Mouse (Mus musculus) heart, embryonic 16.5 days (tissue): ENCODE results near the gene Crtc2. TPM values are rescaled to one million over a fixed set of nuclear protein-coding genes. Genes with fewer than 3 reads are reported as not detected.

Experiments
- ATAC-seq: fragments of 200-750 bp; cut with Nextera tagmentation; replicated peaks from 2 replicates; pipeline ENCODE4 v1.8.0; 2017; ENCODE audit warnings: moderate number of reproducible peaks; ENCODE audit not compliant: insufficient read depth, low FRiP score; ENCODE audit errors: extremely low read depth
- H3K27ac ChIP-seq: fragments of 300-500 bp; sonication (generic); 2 replicates; pipeline ENCODE4 v1.5.1; 2014; ENCODE audit warnings: mild to moderate bottlenecking, low read length, control low read depth, moderate library complexity
- H3K27me3 ChIP-seq: fragments of 300-500 bp; sonication (generic); 2 replicates; pipeline ENCODE4 v1.6.1; 2014; ENCODE audit warnings: low read length, mixed read lengths; ENCODE audit not compliant: control insufficient read depth, insufficient read depth
- H3K36me3 ChIP-seq: fragments of 300-500 bp; sonication (generic); 2 replicates; pipeline ENCODE4 v1.6.1; 2014; ENCODE audit not compliant: control insufficient read depth, insufficient read depth
- H3K4me1 ChIP-seq: fragments of 300-500 bp; sonication (generic); 2 replicates; pipeline ENCODE4 v1.6.1; 2014; ENCODE audit warnings: low read length, mixed read lengths; ENCODE audit not compliant: control insufficient read depth, insufficient read depth
- H3K4me2 ChIP-seq: fragments of 300-500 bp; sonication (generic); 2 replicates; pipeline ENCODE4 v1.6.1; 2014; ENCODE audit warnings: low read depth, mild to moderate bottlenecking, control low read depth, low read length
- H3K4me3 ChIP-seq: fragments of 300-500 bp; sonication (generic); 2 replicates; pipeline ENCODE4 v1.5.1; 2014; ENCODE audit warnings: mild to moderate bottlenecking, control low read depth, low read length
- H3K9ac ChIP-seq: fragments of 300-500 bp; sonication (generic); 2 replicates; pipeline ENCODE4 v1.6.1; 2014; ENCODE audit warnings: low read length, control low read depth
- H3K9me3 ChIP-seq: fragments of 300-500 bp; sonication (generic); replicated peaks from 2 replicates; pipeline ENCODE4 v1.6.1; 2016; ENCODE audit warnings: low read length; ENCODE audit not compliant: control insufficient read depth
- WGBS: fragments of 180-500 bp; shearing (Covaris S2); extraction: QIAGEN DNeasy Blood & Tissue Kit; methylation state at CpG from one replicate; pipeline ENCODE4 v1.1.7; 2014; 5-methylcytosine and 5-hydroxymethylcytosine counted together
- polyA plus RNA-seq: library from polyadenylated mRNA; unstranded; fragments of >200 nt; fragmentation: Nextera tagmentation; extraction: Ambion mirVana; gene quantifications from 2 replicates; pipeline ENCODE4 v1.2.1, GENCODE M21; 2015

The Crtc2 gene
- polyA plus RNA-seq, 1 experiment from 2014 or later, result 12.2 TPM

- H3K27me3 ChIP-seq, result no peaks in the 10 kb centered on the region
- no peak overlapping the region for H3K9ac ChIP-seq
- H3K4me1 ChIP-seq, result peaks cover 20% of the 10 kb centered on the region
- no peaks in the 10 kb centered on the region for H3K9me3 ChIP-seq
- WGBS, result 36% methylated on average over 1 of the region's 1 CpGs
- H3K4me3 ChIP-seq, result no peak overlapping the region
- no peak overlapping the region for H3K27ac ChIP-seq
- no peak for ATAC-seq
- H3K36me3 ChIP-seq, result peaks cover 9% of the 10 kb centered on the region
- H3K4me2 ChIP-seq, result no peak overlapping the region
These were observed 38.1 kb upstream of the Crtc2 start for GRCm38 (mm10) chr3:90215825-90216380.

- peak overlapping the region; percentile 80 for H3K9ac ChIP-seq
- H3K4me1 ChIP-seq, result peaks cover 5% of the 10 kb centered on the region; the same call in 1 of the 2 replicates
- 14% methylated on average over 6 of the region's 6 CpGs for WGBS
- H3K4me2 ChIP-seq, result peak overlapping the region; percentile 78
- no peaks in the 10 kb centered on the region for H3K9me3 ChIP-seq
- peak overlapping the region; percentile 64 for H3K4me3 ChIP-seq
- no peaks in the 10 kb centered on the region for H3K27me3 ChIP-seq
- peaks cover 8% of the 10 kb centered on the region; the same call in 1 of the 2 replicates for H3K36me3 ChIP-seq
- ATAC-seq, result peak; percentile 37; the same call in 1 of the 2 replicates
- H3K27ac ChIP-seq, result peak overlapping the region; percentile 85
These were observed 33.9 kb upstream of the Crtc2 start for GRCm38 (mm10) chr3:90220088-90220487.

- H3K9ac ChIP-seq, result peak overlapping the region; percentile 80
- peak; percentile 86 for ATAC-seq
- H3K27me3 ChIP-seq, result no peaks in the 10 kb centered on the region
- H3K9me3 ChIP-seq, result no peaks in the 10 kb centered on the region
- peaks cover 10% of the 10 kb centered on the region for H3K36me3 ChIP-seq
- H3K4me3 ChIP-seq, result peak overlapping the region; percentile 64
- H3K27ac ChIP-seq, result peak overlapping the region; percentile 85
- peaks cover 5% of the 10 kb centered on the region; the same call in 1 of the 2 replicates for H3K4me1 ChIP-seq
- 0% methylated on average over 15 of the region's 20 CpGs for WGBS
- peak overlapping the region; percentile 78 for H3K4me2 ChIP-seq
These were observed 33.4 kb upstream of the Crtc2 start for GRCm38 (mm10) chr3:90220531-90220951.

- H3K27ac ChIP-seq, result no peak overlapping the region; the same call in 1 of the 2 replicates
- peaks cover 5% of the 10 kb centered on the region; the same call in 1 of the 2 replicates for H3K4me1 ChIP-seq
- H3K9me3 ChIP-seq, result no peaks in the 10 kb centered on the region
- peaks cover 14% of the 10 kb centered on the region for H3K36me3 ChIP-seq
- H3K9ac ChIP-seq, result peak overlapping the region; percentile 80
- ATAC-seq, result no peak
- WGBS, result 15% methylated on average over 5 of the region's 5 CpGs
- H3K27me3 ChIP-seq, result no peaks in the 10 kb centered on the region
- H3K4me3 ChIP-seq, result peak overlapping the region; percentile 64
- peak overlapping the region; percentile 78 for H3K4me2 ChIP-seq
These were observed 32.8 kb upstream of the Crtc2 start for GRCm38 (mm10) chr3:90221123-90221522.

- H3K4me3 ChIP-seq, result no peak overlapping the region
- WGBS, result 84% methylated on average over 4 of the region's 4 CpGs
These were observed 31.5 kb upstream of the Crtc2 start for GRCm38 (mm10) chr3:90222455-90222854.

GRCm38 (mm10) chr3:90222941-90223340 is 31.0 kb upstream of the Crtc2 start:
- WGBS, result 51% methylated on average over 3 of the region's 3 CpGs
- ATAC-seq, result no peak
- Histone ChIP-seq H3K9ac (no peak overlapping the region), H3K9me3 (no peaks in the 10 kb centered on the region), H3K4me2 (no peak overlapping the region), H3K4me1 (peaks cover 5% of the 10 kb centered on the region; the same call in 1 of the 2 replicates), H3K36me3 (peaks cover 14% of the 10 kb centered on the region), H3K4me3 (no peak overlapping the region), H3K27me3 (no peaks in the 10 kb centered on the region), H3K27ac (no peak overlapping the region)

More at GRCm38 (mm10) chr3:90222455-90222854, 31.5 kb upstream of the Crtc2 start:
- H3K36me3 ChIP-seq, result peaks cover 14% of the 10 kb centered on the region
- H3K4me2 ChIP-seq, result no peak overlapping the region
- no peak overlapping the region for H3K27ac ChIP-seq
- no peaks in the 10 kb centered on the region for H3K9me3 ChIP-seq
- H3K4me1 ChIP-seq, result peaks cover 5% of the 10 kb centered on the region; the same call in 1 of the 2 replicates
- no peak overlapping the region for H3K9ac ChIP-seq
- ATAC-seq, result no peak
- H3K27me3 ChIP-seq, result no peaks in the 10 kb centered on the region

- H3K4me3 ChIP-seq, result no peak overlapping the region
- H3K9me3 ChIP-seq, result no peaks in the 10 kb centered on the region
- H3K27ac ChIP-seq, result no peak overlapping the region
- peaks cover 5% of the 10 kb centered on the region; the same call in 1 of the 2 replicates for H3K4me1 ChIP-seq
- WGBS, result 82% methylated on average over 10 of the region's 10 CpGs
- no peak overlapping the region for H3K9ac ChIP-seq
- no peak overlapping the region for H3K4me2 ChIP-seq
- H3K36me3 ChIP-seq, result peaks cover 14% of the 10 kb centered on the region
- ATAC-seq, result no peak
- H3K27me3 ChIP-seq, result no peaks in the 10 kb centered on the region
These were observed 29.6 kb upstream of the Crtc2 start for GRCm38 (mm10) chr3:90224331-90224730.

- H3K4me2 ChIP-seq, result peak overlapping the region; percentile 81
- peak overlapping the region; percentile 70 for H3K4me3 ChIP-seq
- ATAC-seq, result no peak
- peaks cover 4% of the 10 kb centered on the region; the same call in 1 of the 2 replicates for H3K4me1 ChIP-seq
- H3K27me3 ChIP-seq, result no peaks in the 10 kb centered on the region
- peaks cover 19% of the 10 kb centered on the region for H3K36me3 ChIP-seq
- H3K27ac ChIP-seq, result peak overlapping the region; percentile 89
- H3K9me3 ChIP-seq, result no peaks in the 10 kb centered on the region
- 9% methylated on average over 8 of the region's 8 CpGs for WGBS
- peak overlapping the region; percentile 85 for H3K9ac ChIP-seq
These were observed 22.9 kb upstream of the Crtc2 start for GRCm38 (mm10) chr3:90231075-90231474.

GRCm38 (mm10) chr3:90231507-90232333 is 22.2 kb upstream of the Crtc2 start, which contains the start of gene Jtb:
Jtb (plus strand) TSS chr3:90231597.
- Histone ChIP-seq H3K9ac (peak within 1 kb of the TSS; percentile 85), H3K4me2 (peak within 1 kb of the TSS; percentile 81), H3K4me1 (peaks cover 4% of the 10 kb centered on the region; the same call in 1 of the 2 replicates), H3K27me3 (no peaks in the 10 kb centered on the region), H3K36me3 (peaks cover 22% of the 10 kb centered on the region), H3K4me3 (peak within 1 kb of the TSS; percentile 70), H3K27ac (peak within 1 kb of the TSS; percentile 89), H3K9me3 (no peaks in the 10 kb centered on the region)
- under 1% methylated on average over 61 of the region's 61 CpGs for WGBS
- ATAC-seq, result peak; percentile 96
